Mouse (Mus musculus) midbrain, embryonic 10.5 days (tissue): ENCODE results near the gene H2afy. TPM values are rescaled to one million over a fixed set of nuclear protein-coding genes. Genes with fewer than 3 reads are reported as not detected.
A peak's percentile ranks its signal among the peaks of the same experiment; 100 is the strongest.

Experiments used
- DNase-seq: peaks from one replicate; pipeline ENCODE4 v3.0.0-alpha.2; 2017; ENCODE audit warnings: low spot score
- H3K27ac ChIP-seq: fragments of 300-500 bp; sonication (generic); replicated peaks from 2 replicates; pipeline ENCODE4 v1.5.1; 2016; ENCODE audit warnings: mild to moderate bottlenecking
- H3K27me3 ChIP-seq: fragments of 300-500 bp; sonication (generic); 2 replicates; pipeline ENCODE4 v1.6.1; 2016; ENCODE audit warnings: low read depth, mild to moderate bottlenecking; ENCODE audit not compliant: poor library complexity, severe bottlenecking
- H3K36me3 ChIP-seq: fragments of 300-500 bp; sonication (generic); 2 replicates; pipeline ENCODE4 v1.6.1; 2016; ENCODE audit warnings: mild to moderate bottlenecking, moderate library complexity
- H3K4me1 ChIP-seq: fragments of 300-500 bp; sonication (generic); 2 replicates; pipeline ENCODE4 v1.6.1; 2016
- H3K4me3 ChIP-seq: fragments of 300-500 bp; sonication (generic); 2 replicates; pipeline ENCODE4 v1.5.1; 2016; ENCODE audit warnings: mild to moderate bottlenecking, moderate library complexity
- H3K9me3 ChIP-seq: fragments of 300-500 bp; sonication (generic); replicated peaks from 2 replicates; pipeline ENCODE4 v1.6.1; 2016; ENCODE audit warnings: mild to moderate bottlenecking
- WGBS: fragments of 180-500 bp; shearing (Covaris S2); methylation state at CpG from one replicate; pipeline ENCODE4 v1.1.7; 2016; 5-methylcytosine and 5-hydroxymethylcytosine counted together
- polyA plus RNA-seq: library from polyadenylated mRNA; unstranded; fragments of >200 nt; fragmentation: Nextera tagmentation; extraction: Ambion mirVana; gene quantifications from 2 replicates; pipeline ENCODE4 v1.2.1, GENCODE M21; 2016

H2afy gene
- 526 and 546 TPM in 2 replicates for polyA plus RNA-seq

DNA sequence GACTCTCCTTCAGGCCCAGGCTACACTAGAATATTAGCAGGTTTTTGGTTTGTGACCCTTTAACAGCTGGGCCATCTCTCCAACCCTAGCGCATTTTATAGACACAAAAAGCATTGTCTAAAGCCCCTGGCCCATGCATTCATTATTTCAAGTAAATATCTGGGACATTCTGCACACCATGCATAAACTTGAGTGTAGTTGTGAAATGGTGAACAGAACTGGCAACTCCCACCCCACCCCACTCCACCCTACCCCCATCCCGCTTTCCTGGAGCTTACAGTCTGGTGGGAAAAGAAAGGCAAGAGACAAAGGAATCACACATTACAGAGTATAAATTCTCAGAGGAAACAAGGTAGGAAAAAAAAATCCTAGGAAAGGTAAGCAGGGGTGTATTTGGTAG, at the start of gene H2afy:
H2afy (minus strand) TSS at position 162 of the 400 bp plus-strand sequence.
- peaks cover 24% of the 10 kb centered on the region for H3K36me3 ChIP-seq
- H3K27ac ChIP-seq, result peak within 1 kb of the TSS; percentile 99
- H3K4me3 ChIP-seq, result peak within 1 kb of the TSS; percentile 100
- H3K27me3 ChIP-seq, result no peaks in the 10 kb centered on the region
- 87% methylated on average over 2 of the region's 2 CpGs for WGBS
- H3K9me3 ChIP-seq, result no peaks in the 10 kb centered on the region
- peaks cover 42% of the 10 kb centered on the region for H3K4me1 ChIP-seq
- no peak for DNase-seq

DNA sequence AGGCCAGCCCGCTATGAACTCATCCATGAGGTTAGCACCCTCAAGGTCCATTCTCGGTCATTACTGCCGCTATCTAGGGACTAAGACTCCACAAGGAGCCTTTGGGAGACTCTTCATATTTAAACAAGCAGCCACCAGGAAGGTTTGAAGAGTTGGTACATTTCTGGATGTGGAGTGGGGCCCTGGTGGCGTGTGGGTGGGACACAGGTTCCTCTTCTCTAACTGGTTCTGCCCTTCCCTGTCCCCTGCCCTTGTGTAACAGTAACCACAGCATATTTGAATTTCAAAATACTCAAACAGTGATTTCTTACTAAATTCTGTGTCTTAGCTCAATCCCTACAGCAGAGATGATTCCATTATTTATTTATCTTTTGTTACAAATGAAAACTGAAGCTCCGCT, 47.5 kb upstream of the H2afy start:
- DNase-seq, result no peak
- Histone ChIP-seq H3K4me1 (no peaks in the 10 kb centered on the region), H3K4me3 (no peak overlapping the region), H3K36me3 (no peaks in the 10 kb centered on the region), H3K27ac (no peak overlapping the region), H3K9me3 (no peaks in the 10 kb centered on the region), H3K27me3 (peaks cover 4% of the 10 kb centered on the region; the same call in 1 of the 2 replicates)
- WGBS, result 88% methylated on average over 5 of the region's 5 CpGs

DNA sequence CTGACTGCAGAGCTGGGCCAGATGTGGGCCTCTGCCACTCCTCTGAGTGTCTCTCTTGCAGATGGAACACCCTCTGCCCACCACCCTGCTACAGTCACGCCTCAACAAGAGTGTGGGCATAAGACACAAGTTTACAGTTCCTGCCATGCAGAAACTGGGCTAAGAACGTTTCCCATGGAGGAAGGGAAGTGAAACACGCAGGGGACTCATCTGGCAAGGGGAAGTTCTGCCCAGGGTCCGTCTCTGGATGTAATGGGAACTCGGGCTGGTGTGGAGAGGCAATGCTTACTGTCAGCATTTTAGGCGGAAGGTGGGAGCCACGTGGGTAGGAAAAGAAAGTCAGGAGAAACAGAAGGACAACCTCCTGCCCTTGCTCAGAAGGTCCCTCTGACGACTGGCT, 45.3 kb upstream of the H2afy start:
- H3K27me3 ChIP-seq, result peaks cover 7% of the 10 kb centered on the region; the same call in 1 of the 2 replicates
- WGBS, result 77% methylated on average over 8 of the region's 8 CpGs
- DNase-seq, result no peak
- no peak overlapping the region for H3K27ac ChIP-seq
- H3K4me3 ChIP-seq, result no peak overlapping the region
- H3K4me1 ChIP-seq, result no peaks in the 10 kb centered on the region
- no peaks in the 10 kb centered on the region for H3K36me3 ChIP-seq
- H3K9me3 ChIP-seq, result no peaks in the 10 kb centered on the region

DNA sequence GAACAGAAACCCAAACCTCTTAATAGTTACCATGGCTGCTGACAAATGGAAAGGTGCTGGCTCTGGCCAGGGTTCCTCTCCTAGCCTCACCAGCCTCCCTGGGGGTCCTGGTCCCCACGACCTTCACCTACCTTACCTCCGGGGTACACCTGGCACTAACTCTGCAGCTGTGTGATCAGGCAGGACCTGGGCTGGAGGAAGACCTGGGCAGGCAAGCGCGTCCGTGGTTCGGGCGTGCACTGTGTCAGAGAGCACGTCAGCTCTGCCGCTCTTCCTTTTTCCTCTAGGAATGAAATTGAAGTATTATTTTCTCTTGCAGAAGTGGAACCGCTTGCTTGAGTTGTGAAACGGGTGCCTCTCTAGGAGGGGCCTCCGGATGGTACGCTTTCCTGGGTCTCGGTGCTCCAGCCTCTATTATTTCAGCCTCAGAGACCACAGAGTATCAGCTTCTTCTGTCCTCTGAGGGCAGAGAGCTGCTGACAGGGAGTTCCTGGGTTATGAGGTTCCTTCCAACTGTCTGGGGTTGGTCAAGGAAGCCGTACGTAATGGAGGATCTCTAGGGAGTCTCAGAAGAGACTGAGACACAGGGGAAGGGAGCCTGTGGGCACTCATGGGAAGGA, 42.4 kb upstream of the H2afy start, which contains the start of gene Tifab:
Tifab (minus strand) TSS at position 470 of the 620 bp plus-strand sequence.
- 90% methylated on average over 16 of the region's 16 CpGs for WGBS
- no peak within 1 kb of the TSS for H3K27ac ChIP-seq

DNA sequence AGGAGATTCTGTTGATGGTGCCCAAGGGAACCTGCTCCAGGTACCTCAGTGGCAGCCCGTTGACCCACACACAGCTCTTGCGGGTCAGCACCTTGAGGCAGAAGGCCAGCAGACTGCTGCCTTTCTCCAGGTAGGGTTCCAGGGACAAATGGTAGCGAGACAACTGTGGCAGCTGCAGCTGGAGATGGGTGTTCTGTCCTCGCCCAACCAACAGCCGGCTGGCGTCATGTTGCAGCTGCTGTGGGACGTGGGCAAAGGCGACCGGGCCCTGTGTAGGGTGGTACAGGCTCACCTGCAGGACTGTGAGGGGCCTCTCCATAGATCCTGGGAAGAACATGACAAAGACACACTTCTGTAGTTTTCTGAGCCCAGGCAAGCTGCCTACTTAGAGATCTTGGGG, 40.1 kb upstream of the H2afy start:
- WGBS, result 88% methylated on average over 9 of the region's 9 CpGs

More for the DNA sequence above, 42.4 kb upstream of the H2afy start, which contains the start of gene Tifab:
- Histone ChIP-seq H3K36me3 (no peaks in the 10 kb centered on the region), H3K9me3 (no peaks in the 10 kb centered on the region), H3K4me3 (no peak within 1 kb of the TSS), H3K4me1 (no peaks in the 10 kb centered on the region), H3K27me3 (peaks cover 7% of the 10 kb centered on the region; the same call in 1 of the 2 replicates)
- DNase-seq, result no peak

DNA sequence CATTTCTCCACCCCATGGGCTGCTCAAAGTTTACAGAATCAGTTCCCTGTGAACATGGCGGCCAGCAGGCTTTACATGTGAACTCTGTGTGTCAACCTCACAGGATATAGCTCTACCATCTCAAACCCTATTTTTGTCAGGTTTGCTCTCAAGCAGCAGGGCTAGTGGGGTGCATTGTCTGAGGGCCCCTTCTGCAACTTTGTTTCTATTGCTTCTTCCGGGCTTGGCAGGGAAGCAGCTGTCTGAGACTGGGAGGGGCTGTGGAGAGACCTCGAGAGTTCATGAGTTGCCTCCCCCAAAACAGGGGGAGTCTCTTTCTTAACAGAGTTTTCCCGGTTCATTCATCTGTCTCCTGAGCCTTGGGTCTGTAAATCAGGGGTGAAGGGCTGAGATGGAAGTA, 39.7 kb upstream of the H2afy start:
- H3K4me3 ChIP-seq, result no peak overlapping the region
- DNase-seq, result no peak
- no peaks in the 10 kb centered on the region for H3K36me3 ChIP-seq
- H3K27me3 ChIP-seq, result peaks cover 7% of the 10 kb centered on the region
- H3K27ac ChIP-seq, result no peak overlapping the region
- no peaks in the 10 kb centered on the region for H3K4me1 ChIP-seq
- no peaks in the 10 kb centered on the region for H3K9me3 ChIP-seq
- WGBS, result 87% methylated on average over 4 of the region's 4 CpGs

More for the DNA sequence above, 40.1 kb upstream of the H2afy start:
- Histone ChIP-seq H3K9me3 (no peaks in the 10 kb centered on the region), H3K27me3 (peaks cover 7% of the 10 kb centered on the region), H3K27ac (no peak overlapping the region), H3K4me3 (no peak overlapping the region), H3K4me1 (no peaks in the 10 kb centered on the region), H3K36me3 (no peaks in the 10 kb centered on the region)
- DNase-seq, result no peak

DNA sequence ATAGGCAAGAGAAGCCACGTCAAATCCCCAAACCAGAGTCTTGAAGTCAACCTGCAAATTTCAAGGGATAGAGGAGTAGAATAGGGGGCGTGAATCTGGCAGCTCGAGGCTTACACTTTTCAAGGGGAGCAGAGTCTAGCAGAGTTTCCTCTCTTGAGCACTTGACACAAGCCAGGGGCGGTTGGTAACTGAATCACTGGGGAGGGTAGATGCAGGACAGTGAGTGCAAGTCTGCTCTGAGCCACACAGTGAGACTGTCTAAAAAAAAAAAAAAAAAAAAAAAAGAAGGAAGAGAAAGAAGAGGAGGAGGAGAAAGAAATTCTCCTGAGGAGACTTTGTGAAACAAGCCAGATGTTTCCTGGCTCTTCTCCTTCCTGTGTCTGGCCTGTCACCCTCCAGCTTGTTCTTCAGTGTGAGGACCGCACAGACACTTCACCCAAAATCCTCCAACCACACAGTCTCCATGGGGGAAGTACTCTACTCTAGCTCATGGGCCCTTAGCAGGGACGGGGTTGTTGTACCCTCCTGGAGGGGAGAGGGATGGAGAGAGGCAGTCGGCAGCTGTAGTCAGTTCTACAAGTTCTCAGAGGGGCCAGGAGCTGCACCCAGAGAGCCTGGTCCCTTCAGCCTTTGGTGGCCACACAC, 36.9 kb upstream of the H2afy start:
- no peak for DNase-seq
- Histone ChIP-seq H3K27me3 (peaks cover 3% of the 10 kb centered on the region; the same call in 1 of the 2 replicates), H3K27ac (no peak overlapping the region), H3K9me3 (no peaks in the 10 kb centered on the region), H3K36me3 (no peaks in the 10 kb centered on the region), H3K4me3 (no peak overlapping the region), H3K4me1 (peaks cover 11% of the 10 kb centered on the region)
- WGBS, result 70% methylated on average over 7 of the region's 7 CpGs

DNA sequence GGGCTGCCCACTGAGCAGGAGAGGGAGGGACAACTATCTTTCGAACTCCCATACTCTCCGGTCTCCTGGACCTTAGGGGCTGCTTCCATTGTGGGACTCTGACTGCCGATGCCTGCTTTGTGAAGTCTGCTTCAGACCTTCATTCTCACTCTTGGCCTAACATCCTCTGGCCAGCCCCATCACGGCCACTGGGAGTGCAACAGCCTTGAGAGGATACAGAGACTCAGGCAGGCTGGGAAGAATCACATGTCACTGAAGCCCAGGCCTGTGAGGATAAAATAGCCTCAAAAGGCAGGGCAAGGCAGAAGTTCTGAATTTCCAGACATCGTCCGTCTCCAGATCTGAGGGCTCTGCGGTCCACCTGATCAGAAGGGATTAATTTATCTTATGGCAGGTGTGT, 35.9 kb upstream of the H2afy start:
- Histone ChIP-seq H3K27me3 (peaks cover 2% of the 10 kb centered on the region; the same call in 1 of the 2 replicates), H3K4me1 (peaks cover 17% of the 10 kb centered on the region), H3K27ac (no peak overlapping the region), H3K4me3 (no peak overlapping the region), H3K36me3 (no peaks in the 10 kb centered on the region), H3K9me3 (no peaks in the 10 kb centered on the region)
- DNase-seq, result no peak
- 87% methylated on average over 7 of the region's 7 CpGs for WGBS

DNA sequence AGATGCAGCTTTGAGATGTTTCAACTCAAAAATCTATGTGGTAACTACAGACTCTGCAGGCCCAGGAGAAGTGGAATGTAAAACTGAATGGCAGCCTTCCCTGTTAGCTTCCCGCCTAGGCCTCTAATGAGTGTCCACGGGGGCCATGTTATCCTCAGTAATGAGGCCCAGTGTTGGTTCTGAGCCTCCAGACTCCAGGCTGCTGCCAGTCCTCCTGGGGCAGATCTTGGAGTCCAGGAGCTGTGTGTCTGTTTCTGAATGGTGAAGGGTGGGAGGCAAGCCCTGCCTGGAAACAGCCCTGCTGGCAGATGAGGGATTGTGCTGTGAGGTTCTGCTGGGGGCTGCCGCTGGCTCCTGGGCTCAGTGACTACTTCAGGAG, 32.2 kb upstream of the H2afy start:
- 65% methylated on average over 3 of the region's 3 CpGs for WGBS
- Histone ChIP-seq H3K9me3 (no peaks in the 10 kb centered on the region), H3K4me3 (no peak overlapping the region), H3K4me1 (peaks cover 20% of the 10 kb centered on the region), H3K27ac (peak overlapping the region; percentile 63), H3K36me3 (no peaks in the 10 kb centered on the region), H3K27me3 (no peaks in the 10 kb centered on the region; the same call in 1 of the 2 replicates)
- no peak for DNase-seq

DNA sequence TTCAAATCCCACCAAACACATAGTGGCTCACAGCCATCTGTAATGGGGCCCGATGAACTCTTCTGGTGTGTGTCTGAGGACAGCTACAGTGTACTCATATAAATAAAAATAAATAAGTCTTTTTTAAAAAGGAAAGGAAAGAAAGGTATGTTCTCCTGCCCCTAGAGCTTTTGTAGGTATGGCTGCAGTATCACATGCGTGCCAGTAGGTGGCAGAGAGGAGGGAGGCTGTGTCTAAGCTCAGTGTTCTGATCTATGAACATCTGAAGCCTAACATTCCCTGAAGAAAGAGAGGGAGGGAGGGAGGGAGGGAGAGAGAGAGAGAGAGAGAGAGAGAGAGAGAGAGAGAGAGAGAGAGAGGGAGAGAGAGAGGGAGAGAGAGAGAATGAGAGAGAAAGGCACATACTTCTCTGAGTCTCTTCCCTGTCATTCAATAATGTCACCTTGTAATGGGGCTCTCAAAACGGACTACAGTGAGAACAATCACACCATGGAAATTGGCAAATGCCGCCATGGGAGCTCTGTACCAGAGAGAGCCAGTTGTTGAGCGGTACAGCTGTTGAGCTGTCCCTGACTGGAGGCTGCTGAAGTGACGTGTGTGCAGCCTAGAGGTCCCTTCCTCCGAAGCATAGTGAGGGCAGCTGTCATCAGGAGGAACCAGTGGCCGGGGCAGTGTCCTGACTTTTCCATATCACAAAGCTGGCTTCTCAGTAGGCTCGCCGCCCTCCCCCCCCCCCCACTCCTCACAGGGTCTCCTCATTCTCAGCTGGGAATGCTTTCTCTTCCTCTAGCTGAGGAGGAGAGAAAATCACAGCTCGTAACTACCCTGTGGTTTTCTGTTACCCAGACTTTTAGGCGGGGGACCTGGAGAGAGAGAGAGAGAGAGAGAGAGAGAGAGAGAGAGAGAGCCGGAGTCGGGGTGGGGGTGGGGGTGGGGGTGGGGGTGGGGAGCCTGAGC, 31.6 kb upstream of the H2afy start:
- no peaks in the 10 kb centered on the region; the same call in 1 of the 2 replicates for H3K27me3 ChIP-seq
- H3K27ac ChIP-seq, result 0 out of 2 replicates have a peak overlapping the region, but pooled peaks have one; percentile 42
- 54% methylated on average over 14 of the region's 14 CpGs for WGBS
- DNase-seq, result peak; percentile 28
- no peaks in the 10 kb centered on the region for H3K36me3 ChIP-seq
- no peaks in the 10 kb centered on the region for H3K9me3 ChIP-seq
- H3K4me1 ChIP-seq, result peaks cover 20% of the 10 kb centered on the region
- H3K4me3 ChIP-seq, result no peak overlapping the region

DNA sequence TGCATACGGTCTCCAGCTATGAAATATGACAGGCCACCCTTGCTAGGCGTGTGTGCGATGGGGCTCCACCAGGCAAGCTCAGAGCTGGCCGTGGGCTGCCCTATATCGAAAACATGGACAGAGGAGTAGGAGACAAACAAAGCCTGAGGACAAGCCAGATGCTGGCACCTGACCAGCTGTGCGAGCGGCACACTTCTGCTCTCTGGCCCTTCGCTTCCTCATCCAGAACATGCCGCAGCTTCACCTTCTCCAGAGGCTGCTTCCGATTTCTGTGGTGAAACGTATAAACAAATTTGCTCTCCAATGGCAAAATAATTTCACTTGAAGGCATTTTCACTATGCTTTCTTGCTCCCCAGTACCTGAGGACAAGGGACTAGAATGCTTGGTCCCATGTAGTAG, 29.4 kb upstream of the H2afy start:
- Histone ChIP-seq H3K4me1 (peaks cover 20% of the 10 kb centered on the region), H3K27ac (no peak overlapping the region), H3K27me3 (no peaks in the 10 kb centered on the region; the same call in 1 of the 2 replicates), H3K9me3 (no peaks in the 10 kb centered on the region), H3K36me3 (no peaks in the 10 kb centered on the region), H3K4me3 (no peak overlapping the region)
- DNase-seq, result no peak
- WGBS, result 93% methylated on average over 11 of the region's 11 CpGs

DNA sequence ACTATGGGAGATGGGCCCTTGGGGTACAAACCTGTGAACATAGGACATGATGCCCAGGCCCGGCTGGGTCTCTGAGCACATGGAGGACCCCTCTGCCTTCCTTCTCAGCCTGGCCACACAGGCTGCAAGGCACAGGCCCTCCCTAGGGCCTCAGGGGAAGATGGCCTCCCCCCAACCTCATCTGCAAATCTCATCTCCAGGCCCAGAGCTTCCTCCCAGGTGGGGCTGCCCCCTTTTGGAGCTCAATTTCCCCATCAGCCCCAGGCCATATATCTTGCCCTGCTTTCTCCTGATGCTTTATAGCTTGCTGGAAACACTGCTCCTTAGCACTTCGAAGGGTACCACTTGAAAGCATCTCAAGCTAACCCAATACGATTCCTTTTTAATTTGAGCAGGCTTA, 28.2 kb upstream of the H2afy start:
- H3K4me1 ChIP-seq, result peaks cover 29% of the 10 kb centered on the region
- WGBS, result 91% methylated on average over 3 of the region's 3 CpGs
- no peaks in the 10 kb centered on the region for H3K9me3 ChIP-seq
- DNase-seq, result no peak
- H3K27me3 ChIP-seq, result no peaks in the 10 kb centered on the region; the same call in 1 of the 2 replicates
- H3K36me3 ChIP-seq, result no peaks in the 10 kb centered on the region
- H3K4me3 ChIP-seq, result no peak overlapping the region
- no peak overlapping the region for H3K27ac ChIP-seq
